ENCODE assay signal across 9 mouse cellular contexts in genomic region chr15:11904043-11904847, GRCm38 (mm10). TPM values are rescaled to one million over a fixed set of nuclear protein-coding genes. Genes with fewer than 3 reads are reported as not detected.
DNase-seq lines count a peak whose midpoint lies in the region; ATAC-seq and TF ChIP-seq lines count a peak whose summit lies in the region.
"Had no signal": no experiment of that assay in that cellular context is flagged by ENCODE, and none has a peak within 500 bp of the region (broad histone marks: within the 10 kb centered on the region; RNA-seq: fewer than 3 reads in every experiment).

No protein-coding gene starts in this region.

- peak overlapping the region; percentile 66 for H3K4me3 ChIP-seq in heart, embryonic 15.5 days
- peak overlapping the region; percentile 53 for H3K4me3 ChIP-seq in kidney, postnatal 0 days (replicated peaks; ENCODE audit: low read depth, low read length)

- no peaks in the 10 kb centered on the region for H3K36me3 ChIP-seq in heart, embryonic 15.5 days
- H3K36me3 ChIP-seq in kidney, postnatal 0 days (ENCODE audit: insufficient read depth, low read length) = no peaks in the 10 kb centered on the region
- H3K36me3 ChIP-seq: G1E had no signal

- WGBS in heart, embryonic 15.5 days = under 1% methylated on average over 48 of the region's 48 CpGs
- under 1% methylated on average over 48 of the region's 48 CpGs for WGBS in kidney, postnatal 0 days

- peak; percentile 45 for TF ChIP-seq CTCF in kidney, postnatal 0 days (IDR thresholded peaks at IDR 0.05; ENCODE audit: low read depth)

- H3K27me3 ChIP-seq in heart, embryonic 15.5 days = peaks cover 27% of the 10 kb centered on the region
- H3K27me3 ChIP-seq in kidney, postnatal 0 days (ENCODE audit: insufficient read depth, low read length) = peaks cover 14% of the 10 kb centered on the region

- H3K9me3 ChIP-seq in heart, embryonic 15.5 days (replicated peaks) = no peaks in the 10 kb centered on the region
- no peaks in the 10 kb centered on the region for H3K9me3 ChIP-seq in kidney, postnatal 0 days (replicated peaks; ENCODE audit: low read length)

- ATAC-seq in heart, embryonic 15.5 days (replicated peaks; ENCODE audit: insufficient number of reproducible peaks, insufficient read depth, low FRiP score, low read depth) = peak; percentile 40; the same call in 1 of the 2 replicates
- ATAC-seq in kidney, postnatal 0 days (replicated peaks; ENCODE audit: low FRiP score, low read depth) = 0 out of 2 replicates have a peak, but pooled peaks have one; percentile 19

- peak overlapping the region; percentile 85 for H3K4me2 ChIP-seq in heart, embryonic 15.5 days
- peak overlapping the region; percentile 93 for H3K4me2 ChIP-seq in kidney, postnatal 0 days (ENCODE audit: low read length)

- H3K9ac ChIP-seq in heart, embryonic 15.5 days = peak overlapping the region; percentile 59
- peak overlapping the region; percentile 54 for H3K9ac ChIP-seq in kidney, postnatal 0 days (ENCODE audit: low read depth, low read length)

- intact Hi-C loops in heart, postnatal 25 days (cut with DNase I) = no loop called here

- peaks cover 38% of the 10 kb centered on the region for H3K4me1 ChIP-seq in heart, embryonic 15.5 days (replicated peaks)
- H3K4me1 ChIP-seq in kidney, postnatal 0 days (replicated peaks; ENCODE audit: insufficient read depth, low read length) = peaks cover 15% of the 10 kb centered on the region; the same call in 1 of the 2 replicates

- DNase-seq in heart, adult 11 months = peak; percentile 93
- no peak for DNase-seq in heart, postnatal 25 days (ENCODE audit: low spot score)
- peak; percentile 79 for DNase-seq in embryo, embryonic 11 days
- peak; percentile 64 for DNase-seq in kidney, postnatal 0 days (ENCODE audit: low spot score)
- peak; percentile 72 for DNase-seq in lung, postnatal 10 days
- DNase-seq in right cerebral cortex, postnatal 14 days = peak; percentile 29
- no peak for DNase-seq in spleen, adult 12 weeks (ENCODE audit: low spot score)

- H3K27ac ChIP-seq in heart, embryonic 15.5 days = peak overlapping the region; percentile 79
- H3K27ac ChIP-seq in kidney, postnatal 0 days = peak overlapping the region; percentile 47; the same call in 1 of the 2 replicates

RNA-seq across cellular contexts. Expression of gene Npr3, which starts 2.8 kb away (rescaled TPM):
- 10 to 100 TPM; 34.0 to 38.2 TPM for total RNA-seq in heart, postnatal 25 days (2021)
- polyA plus RNA-seq in heart, embryonic 15.5 days (2015; fragmentation: Nextera tagmentation; extraction: Ambion mirVana) = 8.3 and 8.9 TPM in 2 replicates
- polyA plus RNA-seq in kidney, postnatal 0 days (2015; fragmentation: Nextera tagmentation; extraction: Ambion mirVana) = 4.8 and 5.2 TPM in 2 replicates
- polyA plus RNA-seq: G1E had no signal

Comparison
In these comparisons a context has a peak if more than half of its experiments do, and no peak if none do; other contexts are left out.
1. DNase-seq: peak in heart, adult 11 months (single experiment), embryo, embryonic 11 days (single experiment), kidney, postnatal 0 days (single experiment), lung, postnatal 10 days (single experiment) and right cerebral cortex, postnatal 14 days (single experiment); none in heart, postnatal 25 days (single experiment) and spleen, adult 12 weeks (single experiment).